Mouse (Mus musculus): ENCODE data around the gene Pbrm1.

GRCm38 (mm10) chr14:31110613-31111012 is 91.7 kb downstream of the Pbrm1 start:
- TF ChIP-seq POLR2A (IDR thresholded peaks at IDR 0.05; ENCODE audit: control insufficient read depth in 1 of 2, insufficient read depth in 1 of 2, low read depth in 1 of 2, low read length in 2 of 2, poor library complexity in 1 of 2) (no peak), E2F4 (IDR thresholded peaks at IDR 0.05; ENCODE audit: borderline replicate concordance, low read depth, low read length) (no peak), CTCF (IDR thresholded peaks at IDR 0.05 in 2 of 3, conservative IDR thresholded peaks at IDR 0.05 in 1 of 3; ENCODE audit: control insufficient read depth in 1 of 3, insufficient read depth in 1 of 3, low read depth in 2 of 3, low read length in 3 of 3, poor library complexity in 1 of 3, severe bottlenecking in 1 of 3) (no peak), USF1 (IDR thresholded peaks at IDR 0.05; ENCODE audit: low read depth, low read length) (no peak)

Data from MEL (cell line).